Mouse (Mus musculus) embryonic fibroblast, embryonic 13.5 days (primary cell): ENCODE data around the gene Drosha.

Experiments used
- CTCF ChIP-seq: IDR thresholded peaks from 2 replicates; pipeline ENCODE4 v1.5.1; 2011; ENCODE audit warnings: mild to moderate bottlenecking, control low read depth, low read length, moderate library complexity, borderline replicate concordance; ENCODE audit not compliant: insufficient read depth
- POLR2A ChIP-seq: IDR thresholded peaks from 2 replicates; pipeline ENCODE4 v1.6.1; 2011; ENCODE audit warnings: low read depth, mild to moderate bottlenecking, control low read depth, low read length, moderate library complexity

DNA sequence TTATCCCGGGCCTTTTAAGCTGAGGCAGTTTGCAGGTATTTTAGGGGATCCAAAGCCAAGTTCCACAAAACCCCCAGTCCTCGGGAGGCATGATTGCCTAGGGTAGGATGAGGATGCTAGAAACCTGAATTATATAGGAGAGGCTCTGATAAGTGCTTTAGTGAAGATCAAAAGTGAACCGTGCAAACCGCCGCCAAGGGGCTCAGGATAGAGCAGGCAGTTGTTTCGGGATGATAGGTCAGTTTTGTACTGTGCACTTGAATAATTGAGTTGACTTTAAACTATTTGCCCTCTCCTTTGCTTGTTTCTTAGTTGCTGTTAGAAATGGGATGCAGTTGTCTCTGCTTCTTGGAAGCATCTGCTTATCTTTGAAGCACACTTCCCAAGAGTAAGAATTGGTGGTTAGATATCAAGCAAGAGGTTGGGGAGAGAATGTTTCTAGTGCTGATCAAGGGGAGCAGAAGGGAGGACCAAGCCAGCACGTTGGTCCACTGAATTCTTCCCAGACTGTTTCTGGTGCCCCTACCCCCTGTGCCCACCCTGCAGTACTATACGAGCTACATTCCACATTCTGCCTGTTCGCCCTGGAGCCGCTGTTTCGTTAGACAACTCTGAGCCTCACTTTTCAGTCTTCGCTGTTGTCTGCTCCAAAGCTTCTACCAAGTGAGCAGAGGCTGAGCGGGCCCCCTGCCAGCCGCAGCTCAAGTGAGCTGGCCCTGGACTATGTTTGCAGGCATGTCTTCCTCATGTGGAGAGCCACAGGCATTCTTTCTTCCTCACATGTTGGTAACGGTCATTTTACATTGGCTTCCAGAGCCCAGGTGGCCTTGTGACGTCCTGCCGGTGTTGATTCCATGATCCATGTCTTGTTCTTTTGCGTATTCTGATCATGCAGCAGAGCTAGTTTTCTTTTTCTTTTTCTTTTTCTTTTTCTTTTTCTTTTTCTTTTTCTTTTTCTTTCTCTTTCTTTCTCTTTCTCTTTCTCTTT lies 71.7 kb downstream of the Drosha start:
- TF ChIP-seq POLR2A (no peak), CTCF (no peak)
